Mouse (Mus musculus) liver, embryonic 14.5 days (tissue): ENCODE data around the gene Rbm17.

Source experiments
- CTCF ChIP-seq: IDR thresholded peaks from 2 replicates; pipeline ENCODE4 v1.5.1; 2016; ENCODE audit warnings: antibody characterized with exemption, low read depth, control low read depth
- EP300 ChIP-seq: IDR thresholded peaks from 2 replicates; pipeline ENCODE4 v1.6.1; 2016; ENCODE audit warnings: antibody characterized with exemption, low read depth

DNA sequence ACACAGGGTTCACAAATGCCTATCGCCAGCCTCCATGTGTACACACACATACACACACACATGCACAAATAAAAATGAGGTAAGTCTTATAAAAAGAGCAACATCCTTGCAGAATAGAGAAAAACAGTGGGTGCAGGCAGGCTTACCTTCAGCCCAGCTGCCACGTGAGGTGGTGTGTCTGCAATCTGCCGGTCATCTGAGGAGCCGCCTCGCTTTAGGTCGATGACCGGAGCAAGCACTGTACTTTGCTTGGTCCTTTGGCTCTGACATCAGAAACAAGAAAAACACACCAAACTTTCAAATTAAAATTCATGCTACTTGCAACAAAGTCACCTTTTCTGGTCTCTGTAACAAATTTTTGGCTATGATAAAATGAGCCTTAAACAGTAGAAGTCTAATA lies 6.0 kb downstream of the Rbm17 start:
- TF ChIP-seq CTCF (no peak), EP300 (no peak)
